Comparison of ENCODE assay signal across 7 mouse cellular contexts in the genomic region with DNA sequence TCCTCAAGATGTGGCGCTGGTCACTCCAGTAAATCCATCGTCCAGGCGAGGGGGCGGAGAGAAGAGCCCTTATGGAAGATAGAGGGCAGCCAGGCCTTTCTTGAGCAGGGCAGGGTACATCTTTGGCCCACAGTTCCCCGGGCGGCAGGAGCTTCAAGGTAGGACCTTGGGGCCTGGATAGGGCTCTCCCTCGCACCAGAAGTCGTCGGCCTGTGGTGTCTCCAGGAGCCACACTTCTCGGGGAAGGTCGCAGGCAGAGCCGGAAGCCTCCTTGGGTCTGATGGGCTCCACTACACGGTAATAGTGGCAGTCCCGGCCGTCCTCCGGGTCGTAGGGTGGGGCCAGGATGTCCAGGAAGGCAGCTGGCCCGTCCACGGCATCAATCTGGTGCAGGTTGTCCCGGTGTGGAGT. TPM values are rescaled to one million over a fixed set of nuclear protein-coding genes. Genes with fewer than 3 reads are reported as not detected.
DNase-seq lines count a peak whose midpoint lies in the region; ATAC-seq and TF ChIP-seq lines count a peak whose summit lies in the region.

No protein-coding gene starts in this region.

- ATAC-seq in kidney, embryonic 14.5 days (ENCODE audit: low FRiP score, low TSS enrichment) = peak; percentile 44

- H3K27ac ChIP-seq in gastrocnemius, adult 2 months = peak overlapping the region; percentile 99
- H3K27ac ChIP-seq in kidney, embryonic 14.5 days (ENCODE audit: low read depth, low read length) = 0 out of 2 replicates have a peak overlapping the region, but pooled peaks have one; percentile 92

- H3K9me3 ChIP-seq in kidney, embryonic 14.5 days (ENCODE audit: control insufficient read depth, low read length) = no peaks in the 10 kb centered on the region

- H3K36me3 ChIP-seq in kidney, embryonic 14.5 days (ENCODE audit: control insufficient read depth, insufficient read depth, low read length) = peaks cover 3% of the 10 kb centered on the region; the same call in 1 of the 2 replicates

- DNase-seq in thymus, adult 18-20 months = peak; percentile 21 to 23
- no peak for DNase-seq in thymus, postnatal 4 days
- DNase-seq in brain, adult 2 months (ENCODE audit: low read depth, low spot score) = peak; percentile 32
- no peak for DNase-seq in gastrocnemius, adult 2 months
- DNase-seq in lung, postnatal 4 days = peak; percentile 36 to 49
- peak; percentile 46 for DNase-seq in yolk sac, embryonic 10.5 days (ENCODE audit: low spot score)

- H3K9ac ChIP-seq in kidney, embryonic 14.5 days (ENCODE audit: low read depth, low read length) = peak overlapping the region; percentile 84

- 0% methylated on average over 20 of the region's 20 CpGs for WGBS in kidney, embryonic 14.5 days

- TF ChIP-seq CTCF in gastrocnemius, adult 2 months (IDR thresholded peaks at IDR 0.05) = no peak

- peak overlapping the region; percentile 83 for H3K4me3 ChIP-seq in gastrocnemius, adult 2 months
- peak overlapping the region; percentile 69 for H3K4me3 ChIP-seq in kidney, embryonic 14.5 days (ENCODE audit: low read length)

- peaks cover 24% of the 10 kb centered on the region; the same call in 1 of the 2 replicates for H3K4me1 ChIP-seq in kidney, embryonic 14.5 days (ENCODE audit: control insufficient read depth, insufficient read depth, low read length)

- peak overlapping the region; percentile 94 for H3K4me2 ChIP-seq in kidney, embryonic 14.5 days (replicated peaks; ENCODE audit: low read depth, low read length)

- intact Hi-C loops in gastrocnemius, adult 2 months (cut with DNase I) = loop anchor here (1.0 to 5.0 kb wide), 2 partner anchors 10 to 231 kb away; no protein-coding TSS in a partner anchor

- no peaks in the 10 kb centered on the region for H3K27me3 ChIP-seq in kidney, embryonic 14.5 days (ENCODE audit: control insufficient read depth, insufficient read depth, low read length)

RNA-seq across cellular contexts. Expression of gene Ado, which starts 0.9 kb away (rescaled TPM):
- total RNA-seq in gastrocnemius, adult 2 months (2021) = 10 to 100 TPM; 26.6 to 29.5 TPM
- polyA plus RNA-seq in kidney, embryonic 14.5 days (2014; fragmentation: Nextera tagmentation; extraction: Ambion mirVana) = 52.6 and 82.1 TPM in 2 replicates

RNA-seq across cellular contexts. Expression of gene Egr2, which starts 12.6 kb away (rescaled TPM):
- 1 to 10 TPM in 1 of 2 experiments, under 1 TPM in 1; 0.31 to 1.2 TPM for total RNA-seq in gastrocnemius, adult 2 months (2021)
- 0.97 and 0.99 TPM in 2 replicates for polyA plus RNA-seq in kidney, embryonic 14.5 days (2014; fragmentation: Nextera tagmentation; extraction: Ambion mirVana)

Comparison
In these comparisons a context has a peak if more than half of its experiments do, and no peak if none do; other contexts are left out.
1. DNase-seq: peak in thymus, adult 18-20 months (2 of 2), brain, adult 2 months (single experiment), lung, postnatal 4 days (2 of 2) and yolk sac, embryonic 10.5 days (single experiment); none in thymus, postnatal 4 days (single experiment) and gastrocnemius, adult 2 months (single experiment).